Mouse (Mus musculus): ENCODE measurements around the gene Tbc1d22a. TPM values are rescaled to one million over a fixed set of nuclear protein-coding genes. Genes with fewer than 3 reads are reported as not detected.
A peak's percentile ranks its signal among the peaks of the same experiment; 100 is the strongest.

Gene Tbc1d22a
- polyA plus RNA-seq, 1 experiment: not detected

DNA sequence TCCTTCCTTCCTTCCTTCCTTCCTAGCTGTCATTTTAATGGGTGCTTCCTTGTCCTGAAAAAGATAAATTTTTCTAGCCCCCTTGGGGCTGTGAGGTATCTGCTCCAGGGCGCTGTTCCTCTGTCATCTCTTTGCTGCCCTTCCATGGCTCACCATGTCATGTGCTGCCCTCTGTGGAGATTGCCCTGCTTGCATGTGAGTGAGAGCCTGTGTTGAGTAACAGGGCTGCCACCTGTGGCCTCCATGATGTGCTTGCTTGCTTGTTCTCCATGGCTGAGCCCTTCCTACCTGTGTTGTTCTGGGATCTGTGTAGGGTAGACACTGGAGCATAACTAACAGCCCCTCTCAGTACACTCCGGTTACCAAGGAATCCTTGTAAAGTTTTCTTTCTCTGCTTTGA lies 12.7 kb downstream of the Tbc1d22a start:
- peaks cover 14% of the 10 kb centered on the region for H3K4me1 ChIP-seq (ENCODE audit: control insufficient read depth, insufficient read depth, low read length)
- 91% methylated on average over 2 of the region's 2 CpGs for WGBS
- H3K27ac ChIP-seq (ENCODE audit: insufficient read depth, low read depth, low read length): no peak overlapping the region
- no peak overlapping the region for H3K4me3 ChIP-seq (ENCODE audit: insufficient read depth, low read depth, low read length)
- TF ChIP-seq POLR2A (IDR thresholded peaks at IDR 0.05; ENCODE audit: insufficient read depth, low read depth, low read length) (no peak), CTCF (IDR thresholded peaks at IDR 0.05; ENCODE audit: insufficient read depth, low read depth, low read length) (no peak)

DNA sequence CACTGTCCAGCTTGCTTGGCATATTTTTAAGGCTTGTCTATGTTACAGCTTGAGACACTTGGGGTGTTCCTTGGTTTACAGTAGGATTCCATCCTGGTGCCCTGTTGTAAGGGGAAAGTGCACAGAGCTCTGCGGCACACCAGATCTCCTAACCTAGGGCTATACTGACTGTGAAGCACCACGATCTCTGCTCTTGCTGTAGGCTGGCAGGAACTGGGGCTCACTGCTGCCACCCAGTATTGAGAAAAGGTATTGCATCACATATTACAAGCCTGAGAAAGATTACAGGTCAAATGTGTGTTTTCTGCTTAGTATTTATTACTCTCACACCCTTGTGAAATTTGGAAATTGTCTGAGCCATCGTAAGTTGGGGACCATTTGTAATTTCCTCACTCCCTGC lies 13.9 kb downstream of the Tbc1d22a start:
- Histone ChIP-seq H3K27ac (ENCODE audit: insufficient read depth, low read depth, low read length) (no peak overlapping the region), H3K4me1 (ENCODE audit: control insufficient read depth, insufficient read depth, low read length) (peaks cover 14% of the 10 kb centered on the region), H3K4me3 (ENCODE audit: insufficient read depth, low read depth, low read length) (no peak overlapping the region)
- WGBS: 45% methylated on average over 3 of the region's 3 CpGs
- TF ChIP-seq POLR2A (IDR thresholded peaks at IDR 0.05; ENCODE audit: insufficient read depth, low read depth, low read length): no peak
- no peak for TF ChIP-seq CTCF (IDR thresholded peaks at IDR 0.05; ENCODE audit: insufficient read depth, low read depth, low read length)

DNA sequence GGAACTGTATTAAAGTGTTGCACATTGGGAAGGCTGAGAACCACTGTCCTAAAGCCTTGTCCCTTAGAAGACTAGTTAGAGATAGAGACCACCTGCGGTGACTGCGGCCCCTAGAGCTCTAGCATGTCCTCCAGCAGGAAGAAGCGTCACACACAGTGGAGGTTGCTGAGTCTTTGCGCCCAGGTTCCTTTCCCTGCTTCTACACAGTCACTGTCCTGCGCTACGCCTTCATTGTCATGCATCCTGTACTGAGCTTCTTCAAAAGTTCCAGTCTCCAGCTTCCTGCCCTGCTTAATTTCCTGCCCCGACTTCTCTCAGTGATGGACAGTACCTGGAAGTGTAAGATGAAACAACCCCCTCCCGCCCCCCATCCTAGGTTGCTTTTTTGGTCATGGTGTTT lies 14.8 kb downstream of the Tbc1d22a start:
- no peak overlapping the region for H3K4me3 ChIP-seq (ENCODE audit: insufficient read depth, low read depth, low read length)
- no peak overlapping the region for H3K27ac ChIP-seq (ENCODE audit: insufficient read depth, low read depth, low read length)
- peaks cover 14% of the 10 kb centered on the region for H3K4me1 ChIP-seq (ENCODE audit: control insufficient read depth, insufficient read depth, low read length)
- TF ChIP-seq CTCF (IDR thresholded peaks at IDR 0.05; ENCODE audit: insufficient read depth, low read depth, low read length) (no peak), POLR2A (IDR thresholded peaks at IDR 0.05; ENCODE audit: insufficient read depth, low read depth, low read length) (no peak)
- WGBS: 92% methylated on average over 8 of the region's 8 CpGs

DNA sequence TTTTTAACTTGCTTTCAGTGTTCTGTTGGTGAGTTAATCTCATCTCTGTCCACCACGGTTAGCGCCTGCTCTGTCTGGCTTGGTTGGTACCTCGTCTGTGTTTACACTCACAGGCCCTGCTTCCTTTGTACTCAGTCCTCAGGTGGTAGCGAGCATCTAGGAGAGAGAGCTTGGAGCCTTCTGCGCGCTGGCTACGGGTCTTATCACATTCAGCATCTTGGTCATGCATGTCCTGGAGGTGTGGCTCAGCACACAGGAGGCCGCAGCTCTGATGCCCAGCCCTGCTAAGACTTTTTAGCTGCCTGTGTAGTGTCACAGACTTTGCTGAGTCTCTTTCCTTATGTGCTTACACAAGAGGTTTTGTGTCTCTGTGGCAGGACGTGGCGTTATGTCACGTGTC lies 15.4 kb downstream of the Tbc1d22a start:
- Histone ChIP-seq H3K27ac (ENCODE audit: insufficient read depth, low read depth, low read length) (no peak overlapping the region), H3K4me1 (ENCODE audit: control insufficient read depth, insufficient read depth, low read length) (peaks cover 11% of the 10 kb centered on the region), H3K4me3 (ENCODE audit: insufficient read depth, low read depth, low read length) (no peak overlapping the region)
- 83% methylated on average over 11 of the region's 11 CpGs for WGBS
- TF ChIP-seq CTCF (IDR thresholded peaks at IDR 0.05; ENCODE audit: insufficient read depth, low read depth, low read length) (no peak), POLR2A (IDR thresholded peaks at IDR 0.05; ENCODE audit: insufficient read depth, low read depth, low read length) (no peak)

DNA sequence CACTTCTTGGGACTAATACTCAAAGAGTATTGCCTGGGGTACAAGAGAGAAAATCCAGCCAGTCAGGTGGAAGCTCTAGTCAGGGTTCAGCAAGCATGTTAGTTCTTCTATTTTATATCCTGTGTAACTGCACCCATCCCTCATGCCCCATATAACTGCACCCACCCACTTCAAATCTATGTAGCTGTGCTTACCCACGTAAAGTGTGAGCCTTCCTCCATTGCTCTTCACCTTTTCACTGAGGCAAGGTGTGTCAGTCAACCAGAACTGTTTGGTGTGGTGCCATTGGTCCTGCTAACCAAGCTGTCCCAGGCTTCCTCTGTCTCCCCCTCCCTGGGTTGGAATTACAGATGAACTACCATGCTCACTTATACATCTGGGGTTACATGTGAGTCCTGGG lies 16.9 kb downstream of the Tbc1d22a start:
- H3K4me1 ChIP-seq (ENCODE audit: control insufficient read depth, insufficient read depth, low read length): peaks cover 7% of the 10 kb centered on the region; the same call in 1 of the 2 replicates
- H3K27ac ChIP-seq (ENCODE audit: insufficient read depth, low read depth, low read length): no peak overlapping the region
- TF ChIP-seq POLR2A (IDR thresholded peaks at IDR 0.05; ENCODE audit: insufficient read depth, low read depth, low read length) (no peak), CTCF (IDR thresholded peaks at IDR 0.05; ENCODE audit: insufficient read depth, low read depth, low read length) (no peak)
- WGBS: 100% methylated on average over 1 of the region's 1 CpGs
- no peak overlapping the region for H3K4me3 ChIP-seq (ENCODE audit: insufficient read depth, low read depth, low read length)

DNA sequence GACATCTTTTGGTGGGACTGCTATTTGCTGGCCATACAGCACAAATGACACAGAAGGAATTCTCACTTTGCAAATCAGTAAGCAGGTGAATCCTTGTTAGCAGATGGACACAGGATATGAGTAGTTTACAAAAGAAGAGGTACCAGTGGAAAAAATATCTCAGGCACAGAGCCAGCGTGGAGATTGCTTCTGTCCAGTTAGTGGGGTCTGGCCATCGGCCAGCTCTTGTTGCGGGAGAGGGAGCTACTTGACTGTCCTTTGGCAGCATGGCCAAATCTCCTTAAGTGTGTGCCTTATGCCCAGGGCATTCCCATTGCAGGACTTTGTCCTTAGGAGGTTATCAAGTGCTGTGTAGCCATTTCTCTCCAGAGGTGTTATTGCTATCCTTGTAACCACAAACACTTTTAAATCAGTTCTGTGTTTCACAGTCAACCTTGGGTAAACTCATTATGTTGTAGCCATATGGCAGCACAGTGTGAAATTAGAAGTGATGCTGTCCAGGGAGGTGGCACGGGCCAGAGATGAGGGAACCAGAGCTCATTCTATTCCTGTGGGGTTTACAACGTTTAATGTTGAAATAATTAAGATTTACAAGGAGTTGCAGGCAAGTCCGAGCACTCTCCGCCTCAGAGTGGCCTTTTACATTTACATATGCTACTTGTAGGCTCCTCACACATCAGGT lies 17.7 kb downstream of the Tbc1d22a start:
- TF ChIP-seq CTCF (IDR thresholded peaks at IDR 0.05; ENCODE audit: insufficient read depth, low read depth, low read length) (no peak), POLR2A (IDR thresholded peaks at IDR 0.05; ENCODE audit: insufficient read depth, low read depth, low read length) (no peak)
- Histone ChIP-seq H3K4me1 (ENCODE audit: control insufficient read depth, insufficient read depth, low read length) (peaks cover 7% of the 10 kb centered on the region; the same call in 1 of the 2 replicates), H3K27ac (ENCODE audit: insufficient read depth, low read depth, low read length) (no peak overlapping the region), H3K4me3 (ENCODE audit: insufficient read depth, low read depth, low read length) (no peak overlapping the region)
- 76% methylated on average over 7 of the region's 7 CpGs for WGBS

GRCm38 (mm10) chr15:86234001-86234400 lies 19.7 kb downstream of the Tbc1d22a start:
- Histone ChIP-seq H3K4me3 (ENCODE audit: insufficient read depth, low read depth, low read length) (no peak overlapping the region), H3K4me1 (ENCODE audit: control insufficient read depth, insufficient read depth, low read length) (peaks cover 11% of the 10 kb centered on the region), H3K27ac (ENCODE audit: insufficient read depth, low read depth, low read length) (no peak overlapping the region)
- 93% methylated on average over 5 of the region's 5 CpGs for WGBS
- no peak for TF ChIP-seq CTCF (IDR thresholded peaks at IDR 0.05; ENCODE audit: insufficient read depth, low read depth, low read length)
- TF ChIP-seq POLR2A (IDR thresholded peaks at IDR 0.05; ENCODE audit: insufficient read depth, low read depth, low read length): no peak

GRCm38 (mm10) chr15:86234517-86235441 lies 20.5 kb downstream of the Tbc1d22a start:
- TF ChIP-seq POLR2A (IDR thresholded peaks at IDR 0.05; ENCODE audit: insufficient read depth, low read depth, low read length) (no peak), CTCF (IDR thresholded peaks at IDR 0.05; ENCODE audit: insufficient read depth, low read depth, low read length) (no peak; the same call in 1 of the 2 replicates)
- H3K27ac ChIP-seq (ENCODE audit: insufficient read depth, low read depth, low read length): no peak overlapping the region
- H3K4me1 ChIP-seq (ENCODE audit: control insufficient read depth, insufficient read depth, low read length): peaks cover 11% of the 10 kb centered on the region
- H3K4me3 ChIP-seq (ENCODE audit: insufficient read depth, low read depth, low read length): no peak overlapping the region
- WGBS: 76% methylated on average over 22 of the region's 22 CpGs

- H3K27ac ChIP-seq (ENCODE audit: insufficient read depth, low read depth, low read length): no peak overlapping the region
- WGBS: 40% methylated on average over 4 of the region's 4 CpGs
- TF ChIP-seq POLR2A (IDR thresholded peaks at IDR 0.05; ENCODE audit: insufficient read depth, low read depth, low read length) (no peak), CTCF (IDR thresholded peaks at IDR 0.05; ENCODE audit: insufficient read depth, low read depth, low read length) (peak; percentile 67)
- H3K4me1 ChIP-seq (ENCODE audit: control insufficient read depth, insufficient read depth, low read length): peaks cover 11% of the 10 kb centered on the region
- no peak overlapping the region for H3K4me3 ChIP-seq (ENCODE audit: insufficient read depth, low read depth, low read length)
Observed at GRCm38 (mm10) chr15:86236252-86236651, 22.0 kb downstream of the Tbc1d22a start.

Measured in olfactory bulb, adult 2 months (tissue).